Mouse (Mus musculus): Measurements from ENCODE around the gene Gm40193. TPM values are rescaled to one million over a fixed set of nuclear protein-coding genes. Genes with fewer than 3 reads are reported as not detected.
"Not testable (repeated sequence)": the region's sequence is repeated elsewhere in the genome, so short reads cannot be mapped to it uniquely, and the experiment has no call there.

Gm40193 gene
- total RNA-seq, 2 experiments from 2014 or later: not detected

- intact Hi-C loops (cut with DNase I): no loop called here
- DNase-seq (ENCODE audit: low spot score in 2 of 2): no peak
These were observed 18.8 kb upstream of the Gm40193 start for GRCm38 (mm10) chr11:70551526-70551925.

GRCm38 (mm10) chr11:70544496-70544895, 11.8 kb upstream of the Gm40193 start:
- intact Hi-C loops (cut with DNase I): loop anchor here (5.0 kb wide), 1 partner anchor 63 kb away; no protein-coding TSS in a partner anchor
- no peak for DNase-seq (ENCODE audit: low spot score in 2 of 2)

GRCm38 (mm10) chr11:70541415-70541814, 8.7 kb upstream of the Gm40193 start:
- intact Hi-C loops (cut with DNase I): loop anchor here (5.0 kb wide), 1 partner anchor 66 kb away; no protein-coding TSS in a partner anchor
- peak; percentile 21 to 31 for DNase-seq (ENCODE audit: low spot score in 2 of 2)

- no peak for DNase-seq (ENCODE audit: low spot score in 2 of 2)
- intact Hi-C loops (cut with DNase I): loop anchor here (5.0 kb wide), 1 partner anchor 66 kb away; no protein-coding TSS in a partner anchor
These were observed 8.2 kb upstream of the Gm40193 start for GRCm38 (mm10) chr11:70540928-70541327.

GRCm38 (mm10) chr11:70539877-70540587, 7.3 kb upstream of the Gm40193 start, which contains the start of gene Pld2:
Gene Pld2, plus strand, starts transcription at chr11:70540064.
- DNase-seq (ENCODE audit: low spot score in 2 of 2): peak; percentile 64 to 77
- intact Hi-C loops (cut with DNase I): loop anchor here (5.0 kb wide), 1 partner anchor 67 kb away; no protein-coding TSS in a partner anchor

GRCm38 (mm10) chr11:70539423-70539822, 6.7 kb upstream of the Gm40193 start:
- intact Hi-C loops (cut with DNase I): no loop called here
- DNase-seq (ENCODE audit: low spot score in 2 of 2): no peak

- DNase-seq (ENCODE audit: low spot score in 2 of 2); intact Hi-C loops (cut with DNase I): not testable (repeated sequence)
These were observed 1.7 kb downstream of the Gm40193 start for GRCm38 (mm10) chr11:70531065-70531464.

- DNase-seq (ENCODE audit: low spot score in 2 of 2): no peak
- intact Hi-C loops (cut with DNase I): no loop called here
These were observed 4.1 kb downstream of the Gm40193 start for GRCm38 (mm10) chr11:70528610-70529009.

- intact Hi-C loops (cut with DNase I): no loop called here
- DNase-seq (ENCODE audit: low spot score in 2 of 2): no peak
These were observed 6.5 kb downstream of the Gm40193 start for GRCm38 (mm10) chr11:70526211-70526610.

GRCm38 (mm10) chr11:70525726-70526125, 7.0 kb downstream of the Gm40193 start:
- no peak for DNase-seq (ENCODE audit: low spot score in 2 of 2)
- intact Hi-C loops (cut with DNase I): no loop called here

GRCm38 (mm10) chr11:70525184-70525678, 7.5 kb downstream of the Gm40193 start, which contains the start of gene Psmb6:
Gene Psmb6, plus strand, starts transcription at chr11:70525367.
- intact Hi-C loops (cut with DNase I): no loop called here
- peak; percentile 94 to 97 for DNase-seq (ENCODE audit: low spot score in 2 of 2)

- intact Hi-C loops (cut with DNase I): no loop called here
- no peak for DNase-seq (ENCODE audit: low spot score in 2 of 2)
These were observed 8.0 kb downstream of the Gm40193 start for GRCm38 (mm10) chr11:70524782-70525181.

GRCm38 (mm10) chr11:70523306-70523989, 9.3 kb downstream of the Gm40193 start:
- intact Hi-C loops (cut with DNase I); DNase-seq (ENCODE audit: low spot score in 2 of 2): not testable (repeated sequence)

- DNase-seq (ENCODE audit: low spot score in 2 of 2): no peak
- intact Hi-C loops (cut with DNase I): no loop called here
These were observed 12.5 kb downstream of the Gm40193 start for GRCm38 (mm10) chr11:70520178-70520769.

GRCm38 (mm10) chr11:70518923-70519322, 13.8 kb downstream of the Gm40193 start, which contains the start of gene Gltpd2:
Gene Gltpd2, plus strand, starts transcription at chr11:70519196.
- intact Hi-C loops (cut with DNase I): loop anchor here (5.0 kb wide), 1 partner anchor 238 kb away; no protein-coding TSS in a partner anchor
- DNase-seq (ENCODE audit: low spot score in 2 of 2): no peak

- DNase-seq (ENCODE audit: low spot score in 2 of 2): no peak
- intact Hi-C loops (cut with DNase I): loop anchor here (5.0 kb wide), 1 partner anchor 239 kb away; no protein-coding TSS in a partner anchor
These were observed 14.3 kb downstream of the Gm40193 start for GRCm38 (mm10) chr11:70518436-70518835.

- peak; percentile 54 to 58 for DNase-seq (ENCODE audit: low spot score in 2 of 2)
- intact Hi-C loops (cut with DNase I): loop anchor here (5.0 kb wide), 1 partner anchor 241 kb away; no protein-coding TSS in a partner anchor
These were observed 16.4 kb downstream of the Gm40193 start for GRCm38 (mm10) chr11:70516352-70516751.

- intact Hi-C loops (cut with DNase I): no loop called here
- no peak for DNase-seq (ENCODE audit: low spot score in 2 of 2)
These were observed 18.5 kb downstream of the Gm40193 start, which contains the start of gene Vmo1 for GRCm38 (mm10) chr11:70514288-70514687. Gene Vmo1, minus strand, starts transcription at chr11:70514616.

GRCm38 (mm10) chr11:70513520-70513919, 19.2 kb downstream of the Gm40193 start:
- intact Hi-C loops (cut with DNase I): no loop called here
- DNase-seq (ENCODE audit: low spot score in 2 of 2): no peak
